In the genomic region with DNA sequence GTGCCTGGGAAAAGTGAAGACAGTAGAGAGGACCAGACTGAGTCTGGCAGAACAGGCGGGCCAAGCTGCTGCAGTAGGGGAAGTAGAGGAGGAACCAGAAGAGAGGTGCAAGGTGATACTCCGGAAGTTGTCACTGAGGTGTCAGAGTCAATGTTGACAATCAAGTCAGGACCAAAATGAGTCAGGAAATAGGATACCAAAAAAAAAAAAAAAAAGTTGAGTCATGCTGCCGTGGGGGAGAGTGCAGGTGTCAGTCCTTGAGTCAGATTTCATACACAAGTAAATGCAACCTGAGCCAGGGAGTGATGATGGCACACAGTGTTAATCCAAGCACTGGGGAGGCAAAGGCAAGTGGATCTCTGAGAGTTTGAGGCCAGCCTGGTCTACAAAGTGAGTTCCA, we compare ENCODE assay signal across 23 mouse cellular contexts. TPM values are rescaled to one million over a fixed set of nuclear protein-coding genes. Genes with fewer than 3 reads are reported as not detected.
DNase-seq lines count a peak whose midpoint lies in the region; ATAC-seq lines count a peak whose summit lies in the region.
"Had no signal": no experiment of that assay in that cellular context is flagged by ENCODE, and none has a peak within 500 bp of the region (broad histone marks: within the 10 kb centered on the region; RNA-seq: fewer than 3 reads in every experiment).

No protein-coding gene starts in this region.

- H3K36me3 ChIP-seq in embryonic facial prominence, embryonic 11.5 days (replicated peaks; ENCODE audit: control insufficient read depth, insufficient read depth, low read depth, low read length), result no peaks in the 10 kb centered on the region
- H3K36me3 ChIP-seq in embryonic facial prominence, embryonic 10.5 days (replicated peaks), result no peaks in the 10 kb centered on the region
- H3K36me3 ChIP-seq: kidney, embryonic 15.5 days; limb, embryonic 15.5 days had no signal

- H3K4me2 ChIP-seq in embryonic facial prominence, embryonic 11.5 days (ENCODE audit: low read depth, low read length), result no peak overlapping the region
- H3K4me2 ChIP-seq: heart, embryonic 11.5 days; kidney, embryonic 15.5 days; limb, embryonic 15.5 days; lung, embryonic 14.5 days had no signal

- ATAC-seq in embryonic facial prominence, embryonic 11.5 days (replicated peaks; ENCODE audit: insufficient number of reproducible peaks, low FRiP score, low TSS enrichment, low read depth), result no peak
- ATAC-seq in activated CD4-positive, CD25-positive, alpha-beta regulatory T cell, adult 4 months, result peak; percentile 85
- ATAC-seq in monocyte, adult 5-6 weeks (replicated peaks; ENCODE audit: insufficient number of reproducible peaks, low FRiP score, low TSS enrichment, poor library complexity, severe bottlenecking), result 0 out of 2 replicates have a peak, but pooled peaks have one; percentile 13
- ATAC-seq: forebrain, embryonic 16.5 days had no signal

- no peak overlapping the region for H3K27ac ChIP-seq in embryonic facial prominence, embryonic 11.5 days (replicated peaks; ENCODE audit: low read depth, low read length)
- H3K27ac ChIP-seq in embryonic facial prominence, embryonic 10.5 days (replicated peaks), result no peak overlapping the region
- H3K27ac ChIP-seq: kidney, embryonic 15.5 days; left cerebral cortex, adult 2 months; limb, embryonic 15.5 days had no signal

- H3K9ac ChIP-seq in embryonic facial prominence, embryonic 11.5 days (replicated peaks; ENCODE audit: low read length), result no peak overlapping the region
- H3K9ac ChIP-seq: kidney, embryonic 15.5 days; limb, embryonic 15.5 days; lung, embryonic 14.5 days had no signal

- WGBS in embryonic facial prominence, embryonic 11.5 days, result 50% methylated on average over 3 of the region's 3 CpGs
- 60% methylated on average over 3 of the region's 3 CpGs for WGBS in embryonic facial prominence, embryonic 10.5 days

- no peaks in the 10 kb centered on the region for H3K27me3 ChIP-seq in embryonic facial prominence, embryonic 11.5 days (ENCODE audit: control insufficient read depth, insufficient read depth, low read length)
- H3K27me3 ChIP-seq in embryonic facial prominence, embryonic 10.5 days (replicated peaks; ENCODE audit: low read depth, poor library complexity, severe bottlenecking), result no peaks in the 10 kb centered on the region
- H3K27me3 ChIP-seq: kidney, embryonic 15.5 days; limb, embryonic 15.5 days had no signal

- H3K4me1 ChIP-seq in embryonic facial prominence, embryonic 11.5 days (ENCODE audit: control insufficient read depth, insufficient read depth, low read length), result no peaks in the 10 kb centered on the region
- no peaks in the 10 kb centered on the region for H3K4me1 ChIP-seq in embryonic facial prominence, embryonic 10.5 days
- H3K4me1 ChIP-seq: kidney, embryonic 15.5 days; limb, embryonic 15.5 days had no signal

- DNase-seq in embryonic facial prominence, embryonic 11.5 days (ENCODE audit: low spot score), result peak; percentile 15
- DNase-seq in embryonic facial prominence, embryonic 10.5 days (ENCODE audit: low spot score), result no peak
- peak; percentile 26 for DNase-seq in 416B (ENCODE audit: low read depth)
- DNase-seq in frontal cortex, postnatal 25 days (ENCODE audit: low spot score in 2 of 2), result no peak
- no peak for DNase-seq in gastrocnemius, postnatal 25 days
- no peak for DNase-seq in kidney, adult 8-10 months
- DNase-seq: cerebellum, adult 9-11 months; gastrocnemius, postnatal 10 days; heart, postnatal 36 days; lung, embryonic 14.5 days had no signal

- no peak overlapping the region for H3K4me3 ChIP-seq in embryonic facial prominence, embryonic 11.5 days (ENCODE audit: low read depth, low read length)
- H3K4me3 ChIP-seq in embryonic facial prominence, embryonic 10.5 days, result no peak overlapping the region
- H3K4me3 ChIP-seq: erythroblast, embryonic 14.5 days; kidney, embryonic 15.5 days; left cerebral cortex, adult 2 months; limb, embryonic 15.5 days; megakaryocyte, embryonic 14.5 days had no signal

- H3K9me3 ChIP-seq in embryonic facial prominence, embryonic 11.5 days (replicated peaks; ENCODE audit: control insufficient read depth, low read length), result no peaks in the 10 kb centered on the region
- H3K9me3 ChIP-seq in embryonic facial prominence, embryonic 10.5 days, result no peaks in the 10 kb centered on the region
- H3K9me3 ChIP-seq: kidney, embryonic 15.5 days; limb, embryonic 15.5 days had no signal

RNA-seq across cellular contexts. Expression of gene Baz1a, which starts 12.9 kb away (rescaled TPM):
- 30.7 and 35.6 TPM in 2 replicates for polyA plus RNA-seq in embryonic facial prominence, embryonic 11.5 days (2014; fragmentation: Nextera tagmentation; extraction: Ambion mirVana)
- 34.5 and 38.0 TPM in 2 replicates for polyA plus RNA-seq in embryonic facial prominence, embryonic 10.5 days (2016; fragmentation: Nextera tagmentation; extraction: Ambion mirVana)
- 10 to 100 TPM; 32.7 to 38.6 TPM for polyA plus RNA-seq in activated CD4-positive, CD25-positive, alpha-beta regulatory T cell, adult 4 months (2017; shearing (Covaris generic))
- 114 to 140 TPM (median 131 TPM) in 3 replicates for total RNA-seq in monocyte, adult 5-6 weeks (2017)
- 1 to 10 TPM; 4.6 to 5.5 TPM for total RNA-seq in gastrocnemius, postnatal 25 days (2021)

RNA-seq across cellular contexts. Expression of gene Gm20403, which starts 40.8 kb away (rescaled TPM):
- polyA plus RNA-seq in embryonic facial prominence, embryonic 11.5 days (2014; fragmentation: Nextera tagmentation; extraction: Ambion mirVana), result not detected in 2 replicates
- not detected in 2 replicates for polyA plus RNA-seq in embryonic facial prominence, embryonic 10.5 days (2016; fragmentation: Nextera tagmentation; extraction: Ambion mirVana)
- polyA plus RNA-seq in activated CD4-positive, CD25-positive, alpha-beta regulatory T cell, adult 4 months (2017; shearing (Covaris generic)), result not detected
- not detected in 3 replicates for total RNA-seq in monocyte, adult 5-6 weeks (2017)
- total RNA-seq in gastrocnemius, postnatal 25 days (2021), result not detected
- total RNA-seq: adrenal gland, postnatal 4 days; gastrocnemius, postnatal 10 days; heart, postnatal 36 days; layer of hippocampus, adult 18-20 months; left cerebral cortex, adult 2 months had no signal
- polyA plus RNA-seq: forebrain, embryonic 16.5 days; heart, embryonic 11.5 days; intestine, embryonic 14.5 days; kidney, embryonic 15.5 days; limb, embryonic 15.5 days; lung, embryonic 14.5 days; spleen, adult 2 months had no signal

RNA-seq across cellular contexts. Expression of gene 2700097O09Rik, which starts 52.8 kb away (rescaled TPM):
- polyA plus RNA-seq in embryonic facial prominence, embryonic 11.5 days (2014; fragmentation: Nextera tagmentation; extraction: Ambion mirVana), result 35.6 and 40.3 TPM in 2 replicates
- 45.6 and 49.1 TPM in 2 replicates for polyA plus RNA-seq in embryonic facial prominence, embryonic 10.5 days (2016; fragmentation: Nextera tagmentation; extraction: Ambion mirVana)
- polyA plus RNA-seq in activated CD4-positive, CD25-positive, alpha-beta regulatory T cell, adult 4 months (2017; shearing (Covaris generic)), result 10 to 100 TPM; 14.0 to 17.8 TPM
- total RNA-seq in monocyte, adult 5-6 weeks (2017), result 6.3 to 10.3 TPM (median 9.5 TPM) in 3 replicates
- total RNA-seq in gastrocnemius, postnatal 25 days (2021), result 1 to 10 TPM; 5.6 to 6.6 TPM

RNA-seq across cellular contexts. Expression of gene Srp54a, which starts 53.0 kb away (rescaled TPM):
- 187 and 195 TPM in 2 replicates for polyA plus RNA-seq in embryonic facial prominence, embryonic 11.5 days (2014; fragmentation: Nextera tagmentation; extraction: Ambion mirVana)
- polyA plus RNA-seq in embryonic facial prominence, embryonic 10.5 days (2016; fragmentation: Nextera tagmentation; extraction: Ambion mirVana), result 144 and 156 TPM in 2 replicates
- 100 to 1,000 TPM; 137 to 147 TPM for polyA plus RNA-seq in activated CD4-positive, CD25-positive, alpha-beta regulatory T cell, adult 4 months (2017; shearing (Covaris generic))
- total RNA-seq in monocyte, adult 5-6 weeks (2017), result 208 to 299 TPM (median 258 TPM) in 3 replicates
- 10 to 100 TPM; 62.6 to 69.8 TPM for total RNA-seq in gastrocnemius, postnatal 25 days (2021)

Comparison
In these comparisons a context has a peak if more than half of its experiments do, and no peak if none do; other contexts are left out.
1. DNase-seq: peak in embryonic facial prominence, embryonic 11.5 days (single experiment) and 416B (single experiment); none in embryonic facial prominence, embryonic 10.5 days (single experiment), frontal cortex, postnatal 25 days (0 of 2), gastrocnemius, postnatal 25 days (single experiment) and kidney, adult 8-10 months (0 of 2).